Mouse (Mus musculus) cortical plate, adult 2 months (tissue): ENCODE measurements at regions not wholly inside any gene's neighbourhood (a gene's known extent, or its start where the extent isn't known, plus 50 kb on each side); places are given as distances from the start of the nearest gene placed in this dataset.

Experiments
- H3K27ac ChIP-seq: fragments of 200-500 bp; 2 replicates; pipeline ENCODE4 v1.5.1; 2012; ENCODE audit warnings: low read length, control low read depth, inconsistent platforms; ENCODE audit not compliant: insufficient read depth
- H3K4me1 ChIP-seq: fragments of 200-500 bp; 2 replicates; pipeline ENCODE4 v1.6.1; 2011; ENCODE audit warnings: low read length; ENCODE audit not compliant: control insufficient read depth, insufficient read depth
- H3K4me3 ChIP-seq: fragments of 200-500 bp; 2 replicates; pipeline ENCODE4 v1.5.1; 2011; ENCODE audit warnings: mild to moderate bottlenecking, low read length, control low read depth; ENCODE audit not compliant: insufficient read depth
- CTCF ChIP-seq: fragments of 200-500 bp; IDR thresholded peaks from 2 replicates; pipeline ENCODE4 v1.5.1; 2011; ENCODE audit warnings: mild to moderate bottlenecking, control low read depth, low read length; ENCODE audit not compliant: insufficient read depth; ENCODE audit errors: extremely low read depth
- POLR2A ChIP-seq: fragments of 200-500 bp; IDR thresholded peaks from 2 replicates; pipeline ENCODE4 v1.6.1; 2011; ENCODE audit warnings: mild to moderate bottlenecking, low read length, control low read depth; ENCODE audit not compliant: insufficient read depth; ENCODE audit errors: extremely low read depth

GRCm38 (mm10) chr3:54592064-54592463 lies 100.5 kb upstream of the Supt20 start:
- Histone ChIP-seq H3K27ac (no peak overlapping the region), H3K4me1 (no peaks in the 10 kb centered on the region), H3K4me3 (no peak overlapping the region)
- TF ChIP-seq POLR2A (no peak), CTCF (no peak)

GRCm38 (mm10) chr3:54592655-54593428 lies 99.8 kb upstream of the Supt20 start:
- no peak overlapping the region for H3K4me3 ChIP-seq
- H3K27ac ChIP-seq, result no peak overlapping the region
- no peaks in the 10 kb centered on the region for H3K4me1 ChIP-seq
- no peak for TF ChIP-seq POLR2A
- TF ChIP-seq CTCF, result no peak

- no peak for TF ChIP-seq POLR2A
- TF ChIP-seq CTCF, result no peak
- H3K4me3 ChIP-seq, result no peak overlapping the region
- H3K4me1 ChIP-seq, result no peaks in the 10 kb centered on the region
- no peak overlapping the region for H3K27ac ChIP-seq
Measured at GRCm38 (mm10) chr3:54595193-54595592, 97.4 kb upstream of the Supt20 start.

- no peaks in the 10 kb centered on the region for H3K4me1 ChIP-seq
- H3K4me3 ChIP-seq, result no peak overlapping the region
- TF ChIP-seq POLR2A, result no peak
- no peak for TF ChIP-seq CTCF
- no peak overlapping the region for H3K27ac ChIP-seq
Measured at GRCm38 (mm10) chr3:54597326-54598274, 95.0 kb upstream of the Supt20 start.

GRCm38 (mm10) chr3:54598296-54598695 lies 94.3 kb upstream of the Supt20 start:
- H3K27ac ChIP-seq, result no peak overlapping the region
- no peak overlapping the region for H3K4me3 ChIP-seq
- no peak for TF ChIP-seq POLR2A
- TF ChIP-seq CTCF, result no peak
- H3K4me1 ChIP-seq, result no peaks in the 10 kb centered on the region

- Histone ChIP-seq H3K27ac (no peak overlapping the region), H3K4me3 (no peak overlapping the region), H3K4me1 (no peaks in the 10 kb centered on the region)
- no peak for TF ChIP-seq POLR2A
- no peak for TF ChIP-seq CTCF
Measured at GRCm38 (mm10) chr3:54604705-54605379, 87.8 kb upstream of the Supt20 start.

DNA sequence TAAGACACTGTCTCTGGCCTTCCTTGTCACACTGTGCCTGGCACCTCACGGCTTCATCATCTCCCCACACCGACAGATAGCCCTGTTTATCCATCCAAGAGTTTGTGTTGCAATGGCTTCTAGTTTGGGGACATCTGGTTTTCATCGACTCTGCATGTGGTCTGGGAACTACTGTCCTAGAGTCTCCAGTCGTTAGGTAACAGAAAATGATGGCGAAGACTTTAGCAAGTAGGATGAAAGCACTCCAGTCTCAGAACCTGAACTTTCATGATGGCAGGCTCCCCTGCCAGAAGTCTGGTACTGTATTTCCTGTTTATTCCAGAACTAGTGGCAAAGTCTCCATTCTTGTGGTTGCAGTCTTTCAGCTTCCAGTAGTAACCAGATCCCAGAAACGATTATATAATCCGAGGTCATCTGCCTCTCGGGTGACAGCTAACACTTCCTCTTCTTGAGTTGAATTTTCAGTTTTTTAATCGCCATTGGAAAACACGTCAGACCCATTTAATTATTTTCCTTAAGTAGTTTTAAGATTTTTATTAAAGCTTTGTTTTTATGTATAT lies 81.1 kb upstream of the Supt20 start:
- no peak overlapping the region for H3K27ac ChIP-seq
- TF ChIP-seq POLR2A, result no peak
- no peak for TF ChIP-seq CTCF
- H3K4me1 ChIP-seq, result no peaks in the 10 kb centered on the region
- no peak overlapping the region for H3K4me3 ChIP-seq

- H3K27ac ChIP-seq, result no peak overlapping the region
- no peak for TF ChIP-seq CTCF
- no peak for TF ChIP-seq POLR2A
- H3K4me1 ChIP-seq, result no peaks in the 10 kb centered on the region
- H3K4me3 ChIP-seq, result no peak overlapping the region
Measured at GRCm38 (mm10) chr3:54613845-54614244, 78.8 kb upstream of the Supt20 start.

DNA sequence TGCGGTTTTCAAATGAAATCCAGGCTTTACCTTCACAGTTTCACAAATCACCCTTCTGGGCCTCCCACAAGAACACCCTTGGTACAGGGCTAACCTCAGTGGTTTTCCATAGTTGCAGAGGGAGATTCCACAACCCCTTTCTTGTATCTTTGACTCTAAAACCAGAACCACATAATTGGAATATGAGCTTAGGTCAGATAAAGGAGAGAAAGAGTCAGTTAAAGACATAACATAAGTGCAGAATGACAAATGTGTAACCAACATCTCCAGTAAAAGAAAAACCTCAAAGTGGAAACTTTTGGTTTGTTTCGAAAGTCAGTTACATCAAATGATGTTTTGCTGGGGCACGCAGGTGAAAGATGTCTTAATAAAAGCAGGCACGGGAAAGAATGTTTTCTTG lies 75.3 kb upstream of the Supt20 start:
- TF ChIP-seq CTCF (no peak), POLR2A (no peak)
- Histone ChIP-seq H3K4me1 (no peaks in the 10 kb centered on the region), H3K27ac (no peak overlapping the region), H3K4me3 (no peak overlapping the region)
